Mouse (Mus musculus): ENCODE measurements around the gene Mrps21.

- peak; percentile 50; the same call in 1 of the 2 replicates for TF ChIP-seq CTCF (IDR thresholded peaks at IDR 0.05; ENCODE audit: extremely low read depth, insufficient read depth, low read length)
- TF ChIP-seq POLR2A (IDR thresholded peaks at IDR 0.05; ENCODE audit: extremely low read depth, insufficient read depth, low read length): no peak
These were observed 34.7 kb upstream of the Mrps21 start for GRCm38 (mm10) chr3:95905940-95906492.
